Mouse (Mus musculus): ENCODE measurements around the gene Egln3. TPM values are rescaled to one million over a fixed set of nuclear protein-coding genes. Genes with fewer than 3 reads are reported as not detected.
A peak's percentile ranks its signal among the peaks of the same experiment; 100 is the strongest.

The Egln3 gene
- total RNA-seq, 4 experiments from 2014 or later: 15.9 to 42.8 (median 35.9) TPM

- DNase-seq (ENCODE audit: low spot score in 2 of 2): peak in 1 of 2 experiments; percentile 11
Measured at GRCm38 (mm10) chr12:54202765-54203655, 650 bp downstream of the Egln3 start.

DNA sequence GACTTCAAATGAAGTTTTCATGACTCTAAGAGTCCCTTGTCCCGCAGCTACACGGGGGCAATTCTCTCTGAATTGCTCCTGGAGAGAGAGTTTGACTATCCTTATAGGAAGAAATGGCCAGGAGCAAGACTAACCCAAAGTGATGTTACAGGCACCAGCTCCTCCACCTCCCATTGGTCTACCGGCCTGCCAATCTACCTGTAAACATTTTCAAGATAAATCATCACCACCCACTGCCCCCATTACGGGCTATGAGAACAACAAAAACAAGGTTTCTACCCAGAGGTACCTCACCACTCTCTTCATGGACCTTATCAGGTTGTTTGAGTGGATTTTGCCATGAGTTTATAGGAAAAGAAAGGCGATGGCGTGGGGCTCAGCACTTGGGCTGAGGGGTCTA lies 1.4 kb downstream of the Egln3 start:
- no peak for DNase-seq (ENCODE audit: low spot score in 2 of 2)

- DNase-seq (ENCODE audit: low spot score in 2 of 2): no peak
Measured at GRCm38 (mm10) chr12:54200856-54201255, 2.8 kb downstream of the Egln3 start.

DNA sequence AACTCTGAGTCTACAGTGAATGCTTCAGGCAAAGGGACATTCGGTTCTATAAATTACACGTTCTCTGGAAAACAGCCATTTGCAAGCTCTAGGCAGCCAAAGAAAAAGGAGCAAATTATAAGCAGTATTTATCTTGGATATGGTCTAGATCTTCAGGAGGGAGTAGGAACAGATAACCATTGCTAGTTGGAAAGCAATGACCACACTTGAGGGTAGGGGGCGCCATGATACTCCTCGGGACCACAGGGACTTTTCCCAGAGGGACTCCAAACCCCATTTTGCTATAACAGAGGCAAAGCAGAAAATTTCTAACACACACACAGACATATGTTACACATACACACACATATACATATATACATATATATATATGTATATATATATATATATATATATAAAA lies 3.5 kb downstream of the Egln3 start:
- no peak for DNase-seq (ENCODE audit: low spot score in 2 of 2)

DNA sequence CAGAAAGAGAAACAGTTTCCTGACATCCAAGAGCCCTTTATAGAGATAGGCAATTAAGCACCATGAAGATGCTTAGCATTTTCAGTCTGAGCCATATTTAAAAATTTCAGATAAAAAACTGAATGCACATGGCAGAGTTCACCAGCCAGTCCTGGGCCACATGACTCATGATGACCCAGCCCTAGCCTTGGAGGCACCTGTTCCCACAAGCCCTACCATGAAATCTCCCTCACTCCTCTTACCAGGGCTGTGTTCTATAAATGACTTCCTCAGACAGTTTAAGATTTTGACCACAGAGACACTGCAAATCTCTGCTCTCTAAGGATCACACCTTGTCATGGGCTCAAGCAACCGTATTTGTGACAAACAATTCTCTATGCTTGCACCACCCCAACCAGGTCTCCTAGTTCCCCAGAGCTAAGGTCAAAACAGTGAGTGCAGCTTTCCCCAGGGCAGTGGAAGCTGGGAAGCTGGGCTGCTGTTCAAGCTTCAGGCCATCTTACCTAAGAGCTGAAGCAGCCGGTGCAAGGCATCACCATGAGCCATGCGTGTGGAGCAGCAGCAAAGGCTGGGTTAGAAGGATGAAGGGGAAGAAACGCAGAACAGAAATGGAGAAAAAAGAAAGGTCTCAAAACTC lies 5.3 kb downstream of the Egln3 start:
- DNase-seq (ENCODE audit: low spot score in 2 of 2): no peak

- DNase-seq (ENCODE audit: low spot score in 2 of 2): no peak
Measured at GRCm38 (mm10) chr12:54197849-54198248, 5.8 kb downstream of the Egln3 start.

GRCm38 (mm10) chr12:54197301-54197782 lies 6.3 kb downstream of the Egln3 start:
- no peak for DNase-seq (ENCODE audit: low spot score in 2 of 2)

DNA sequence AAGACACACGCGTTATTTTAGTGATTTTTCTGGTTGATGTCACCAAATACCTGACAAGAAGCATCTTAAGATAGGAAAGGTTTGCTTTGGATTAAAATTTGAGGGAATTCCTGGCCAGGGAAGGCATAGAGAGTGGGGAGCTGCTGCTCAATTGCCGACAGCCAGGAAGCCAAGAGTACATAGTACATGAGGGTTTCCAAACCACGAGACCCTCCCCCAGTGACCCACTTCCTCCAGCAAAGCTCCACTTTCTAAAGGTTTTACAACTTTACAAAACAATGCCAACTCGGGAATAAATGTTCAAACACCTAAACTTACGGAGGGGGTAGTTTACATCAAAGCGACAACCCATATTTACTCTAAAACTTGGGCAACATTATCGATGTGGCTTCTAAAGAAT lies 6.8 kb downstream of the Egln3 start:
- no peak for DNase-seq (ENCODE audit: low spot score in 2 of 2)

- no peak for DNase-seq (ENCODE audit: low spot score in 2 of 2)
Measured at GRCm38 (mm10) chr12:54194159-54194558, 9.5 kb downstream of the Egln3 start.

DNA sequence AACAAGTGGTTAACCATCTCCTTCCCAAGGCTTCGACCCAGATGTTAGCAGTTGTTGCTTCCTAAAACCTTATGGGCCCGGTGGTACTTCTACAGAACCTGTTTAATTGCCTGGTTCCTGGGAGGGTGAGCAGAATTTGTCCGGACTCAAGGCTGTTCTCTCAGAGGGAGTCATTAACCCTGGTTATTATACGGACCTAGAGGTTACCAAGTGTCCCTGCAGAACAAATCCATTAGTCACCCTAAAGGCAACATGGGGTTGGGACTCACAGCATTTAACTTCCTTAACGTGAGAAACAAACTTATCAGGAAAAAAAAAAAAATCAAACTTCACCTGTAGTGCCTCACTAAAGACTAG lies 11.4 kb downstream of the Egln3 start:
- DNase-seq (ENCODE audit: low spot score in 2 of 2): no peak

DNA sequence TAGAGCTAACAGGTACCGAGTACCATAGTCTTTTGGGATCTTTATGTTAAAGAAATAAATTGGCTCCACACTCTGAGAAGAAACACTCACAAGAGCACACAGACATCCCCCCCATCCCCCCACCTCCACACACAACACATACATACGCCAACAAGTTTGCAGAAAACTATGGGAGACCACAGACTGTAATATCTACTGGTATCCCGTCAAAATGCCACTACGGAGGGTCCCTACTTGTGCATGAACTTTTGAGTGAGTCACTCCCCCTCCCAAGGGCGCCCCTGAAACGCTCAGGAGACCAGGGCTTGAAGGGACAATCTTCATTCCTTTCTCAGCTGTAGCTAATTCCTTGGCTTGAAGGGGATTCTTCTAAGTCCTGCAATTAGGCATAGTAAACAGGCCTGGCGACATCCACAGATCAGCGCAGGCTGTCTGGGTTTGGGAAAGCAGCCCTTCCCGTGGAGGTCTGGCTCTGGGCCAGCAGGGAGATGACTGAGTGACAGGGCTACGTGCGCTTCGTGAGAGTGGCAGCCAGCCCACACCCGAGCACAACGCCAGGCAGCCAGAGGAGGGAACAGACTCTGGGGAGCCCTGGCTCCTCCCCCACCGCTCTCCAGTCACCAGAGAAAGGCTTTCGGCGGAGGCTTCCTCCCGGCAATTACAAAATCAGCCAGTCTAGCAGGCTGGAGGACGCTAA lies 11.9 kb downstream of the Egln3 start:
- peak; percentile 68 to 84 for DNase-seq (ENCODE audit: low spot score in 2 of 2)

DNA sequence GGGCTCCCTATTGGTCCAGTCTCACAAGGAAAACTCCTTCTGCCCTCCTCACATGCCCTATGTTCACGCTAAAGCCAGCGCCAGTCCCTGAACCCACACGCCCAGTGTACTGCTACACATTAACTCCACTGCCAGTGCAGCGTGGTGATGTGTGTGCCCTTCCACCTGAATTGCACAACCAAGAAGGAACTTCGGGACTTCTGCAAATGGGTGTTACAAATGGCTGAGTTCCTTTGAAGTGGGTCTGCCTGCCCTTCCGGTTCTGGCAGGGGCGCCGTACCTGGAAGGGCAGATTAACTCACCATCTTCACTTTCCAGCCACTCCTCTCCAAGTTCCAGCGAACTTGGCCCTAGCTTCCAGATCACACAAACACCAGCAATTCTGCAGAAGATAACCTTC lies 12.5 kb downstream of the Egln3 start:
- DNase-seq (ENCODE audit: low spot score in 2 of 2): no peak

- no peak for DNase-seq (ENCODE audit: low spot score in 2 of 2)
Measured at GRCm38 (mm10) chr12:54187812-54188600, 15.7 kb downstream of the Egln3 start.

DNA sequence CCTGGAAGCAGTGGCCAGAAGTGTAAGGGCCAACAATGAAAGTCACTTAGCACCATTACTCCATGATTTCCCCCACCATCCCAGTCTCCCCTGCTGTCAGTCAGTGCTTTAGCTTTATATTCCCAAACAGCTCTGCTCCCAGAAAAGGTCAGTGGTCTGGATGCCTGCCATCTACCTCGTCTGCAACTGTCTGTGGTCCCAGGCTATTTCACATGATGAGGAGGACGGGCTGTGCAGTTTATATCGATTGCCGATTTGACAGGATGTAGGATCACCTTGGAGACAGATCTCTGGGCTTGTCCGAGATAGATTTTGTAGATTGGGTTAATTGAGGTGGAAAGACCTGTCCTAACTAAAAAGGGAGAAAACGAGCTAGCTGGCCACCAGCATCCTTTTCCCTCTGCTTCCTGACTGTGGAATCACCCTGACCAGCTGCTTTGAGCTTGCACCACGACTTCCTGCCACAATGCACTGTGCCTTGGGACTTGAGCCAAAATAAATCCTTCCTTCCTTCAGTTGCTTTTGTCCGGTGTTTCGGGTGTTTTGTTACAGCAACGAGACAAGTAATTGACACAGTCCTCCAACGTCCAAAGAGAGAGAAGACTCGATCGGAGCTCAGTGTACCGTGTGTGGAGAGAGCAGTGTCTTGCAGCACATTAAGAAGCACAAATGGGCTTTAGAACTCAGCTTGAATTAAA lies 16.6 kb downstream of the Egln3 start:
- no peak for DNase-seq (ENCODE audit: low spot score in 2 of 2)

GRCm38 (mm10) chr12:54184264-54184663 lies 19.4 kb downstream of the Egln3 start:
- no peak for DNase-seq (ENCODE audit: low spot score in 2 of 2)

DNA sequence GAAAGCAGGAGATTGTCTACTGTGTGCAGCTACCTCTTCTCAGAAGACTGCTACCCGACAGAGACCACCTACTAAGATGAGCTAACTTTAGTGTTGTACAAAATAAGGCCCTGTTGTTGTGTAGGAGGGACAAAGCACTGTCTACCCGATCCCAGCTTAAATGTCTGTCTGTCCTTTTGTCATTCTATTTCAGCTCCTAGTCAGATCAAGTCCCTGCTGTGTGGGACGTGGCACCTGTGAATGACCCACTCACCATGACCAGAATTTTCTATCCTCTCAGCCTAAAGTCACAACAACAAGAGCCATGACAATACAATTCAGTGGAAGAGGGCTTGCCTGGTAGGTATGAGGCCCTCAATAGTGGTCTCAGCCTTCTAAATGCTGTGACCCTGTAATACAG lies 25.3 kb downstream of the Egln3 start:
- no peak for DNase-seq (ENCODE audit: low spot score in 2 of 2)

GRCm38 (mm10) chr12:54168786-54169185 lies 34.9 kb downstream of the Egln3 start:
- DNase-seq (ENCODE audit: low spot score in 2 of 2): no peak

DNA sequence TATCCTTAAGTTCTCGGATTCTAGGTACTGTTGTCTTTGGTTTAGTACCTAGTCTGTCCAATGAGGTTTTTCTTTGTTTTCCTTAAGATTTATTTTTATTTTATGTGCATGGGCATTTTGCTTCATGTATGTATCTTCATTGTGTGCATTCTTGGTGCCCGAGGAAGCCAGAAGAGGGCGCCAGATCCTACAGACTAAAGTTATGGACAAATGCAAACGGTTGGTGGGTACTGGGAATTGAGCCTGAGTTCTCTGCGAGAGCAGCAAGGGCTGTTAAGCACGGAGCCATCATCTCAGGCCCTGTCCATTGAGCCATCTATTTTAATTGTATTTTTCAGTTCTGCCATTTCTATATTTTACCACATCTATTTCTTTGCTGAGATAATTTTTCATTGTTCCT lies 35.9 kb downstream of the Egln3 start:
- DNase-seq (ENCODE audit: low spot score in 2 of 2): no peak

GRCm38 (mm10) chr12:54164724-54165050 lies 39.0 kb downstream of the Egln3 start:
- DNase-seq (ENCODE audit: low spot score in 2 of 2): no peak

GRCm38 (mm10) chr12:54164040-54164723 lies 39.5 kb downstream of the Egln3 start:
- DNase-seq (ENCODE audit: low spot score in 2 of 2): no peak
